Mouse (Mus musculus) liver, embryonic 13.5 days (tissue): ENCODE data around the gene Nptx1. TPM values are rescaled to one million over a fixed set of nuclear protein-coding genes. Genes with fewer than 3 reads are reported as not detected.

Experiments used
- ATAC-seq: fragments of 200-750 bp; cut with Nextera tagmentation; 2 replicates; pipeline ENCODE4 v1.8.0; 2017; ENCODE audit warnings: low read depth, mild to moderate bottlenecking, moderate number of reproducible peaks, moderate library complexity
- DNase-seq: peaks from one replicate; pipeline ENCODE4 v3.0.0; 2022
- H3K27ac ChIP-seq: fragments of 300-500 bp; sonication (generic); 2 replicates; pipeline ENCODE4 v1.5.1; 2015; ENCODE audit warnings: moderate library complexity, mild to moderate bottlenecking, inconsistent platforms
- H3K27me3 ChIP-seq: fragments of 300-500 bp; sonication (generic); 2 replicates; pipeline ENCODE4 v1.6.1; 2015; ENCODE audit warnings: mild to moderate bottlenecking, inconsistent platforms
- H3K36me3 ChIP-seq: fragments of 300-500 bp; sonication (generic); 2 replicates; pipeline ENCODE4 v1.6.1; 2015; ENCODE audit warnings: mild to moderate bottlenecking, inconsistent platforms
- H3K4me1 ChIP-seq: fragments of 300-500 bp; sonication (generic); replicated peaks from 2 replicates; pipeline ENCODE4 v1.6.1; 2015; ENCODE audit warnings: inconsistent platforms
- H3K4me2 ChIP-seq: fragments of 300-500 bp; sonication (generic); 2 replicates; pipeline ENCODE4 v1.6.1; 2015; ENCODE audit warnings: inconsistent platforms, mild to moderate bottlenecking, moderate library complexity
- H3K4me3 ChIP-seq: fragments of 300-500 bp; sonication (generic); replicated peaks from 2 replicates; pipeline ENCODE4 v1.5.1; 2015; ENCODE audit warnings: mild to moderate bottlenecking, inconsistent platforms
- H3K9ac ChIP-seq: fragments of 300-500 bp; sonication (generic); 2 replicates; pipeline ENCODE4 v1.6.1; 2015; ENCODE audit warnings: mild to moderate bottlenecking, inconsistent platforms
- H3K9me3 ChIP-seq: fragments of 300-500 bp; sonication (generic); replicated peaks from 2 replicates; pipeline ENCODE4 v1.6.1; 2016; ENCODE audit warnings: inconsistent platforms
- WGBS: fragments of 180-500 bp; shearing (Covaris S2); methylation state at CpG from one replicate; pipeline ENCODE4 v1.1.7; 2015; ENCODE audit not compliant: insufficient replicate concordance; 5-methylcytosine and 5-hydroxymethylcytosine counted together
- polyA plus RNA-seq: library from polyadenylated mRNA; unstranded; fragments of >200 nt; fragmentation: Nextera tagmentation; extraction: Ambion mirVana; gene quantifications from 2 replicates; pipeline ENCODE4 v1.2.1, GENCODE M21; 2015

Gene Nptx1
- polyA plus RNA-seq, 1 experiment from 2014 or later: 0.05 TPM

GRCm38 (mm10) chr11:119564383-119564782, 16.8 kb upstream of the Nptx1 start:
- DNase-seq: no peak
- Histone ChIP-seq H3K27ac (no peak overlapping the region), H3K4me3 (no peak overlapping the region), H3K9ac (no peak overlapping the region), H3K4me1 (no peaks in the 10 kb centered on the region), H3K4me2 (no peak overlapping the region), H3K9me3 (no peaks in the 10 kb centered on the region), H3K27me3 (peaks cover 49% of the 10 kb centered on the region), H3K36me3 (no peaks in the 10 kb centered on the region)
- no peak for ATAC-seq
- 70% methylated on average over 10 of the region's 10 CpGs for WGBS

GRCm38 (mm10) chr11:119563166-119563565, 15.6 kb upstream of the Nptx1 start:
- Histone ChIP-seq H3K9ac (no peak overlapping the region), H3K4me2 (no peak overlapping the region), H3K9me3 (no peaks in the 10 kb centered on the region), H3K36me3 (no peaks in the 10 kb centered on the region), H3K4me1 (no peaks in the 10 kb centered on the region), H3K27me3 (peaks cover 56% of the 10 kb centered on the region), H3K4me3 (no peak overlapping the region), H3K27ac (no peak overlapping the region)
- no peak for ATAC-seq
- no peak for DNase-seq
- 38% methylated on average over 9 of the region's 9 CpGs for WGBS

GRCm38 (mm10) chr11:119562286-119562685, 14.7 kb upstream of the Nptx1 start:
- WGBS: 38% methylated on average over 6 of the region's 6 CpGs
- Histone ChIP-seq H3K9ac (no peak overlapping the region), H3K9me3 (no peaks in the 10 kb centered on the region), H3K4me2 (no peak overlapping the region), H3K27me3 (peaks cover 58% of the 10 kb centered on the region), H3K4me1 (no peaks in the 10 kb centered on the region), H3K36me3 (no peaks in the 10 kb centered on the region), H3K4me3 (no peak overlapping the region), H3K27ac (no peak overlapping the region)
- ATAC-seq: no peak
- DNase-seq: no peak

- WGBS: 25% methylated on average over 9 of the region's 9 CpGs
- Histone ChIP-seq H3K27ac (no peak overlapping the region), H3K4me2 (no peak overlapping the region), H3K9me3 (no peaks in the 10 kb centered on the region), H3K9ac (no peak overlapping the region), H3K27me3 (peaks cover 58% of the 10 kb centered on the region), H3K4me3 (no peak overlapping the region), H3K4me1 (no peaks in the 10 kb centered on the region), H3K36me3 (no peaks in the 10 kb centered on the region)
- DNase-seq: no peak
- ATAC-seq: no peak
Measured at GRCm38 (mm10) chr11:119558870-119559610, 11.5 kb upstream of the Nptx1 start.

GRCm38 (mm10) chr11:119557940-119558869, 10.7 kb upstream of the Nptx1 start:
- Histone ChIP-seq H3K36me3 (no peaks in the 10 kb centered on the region), H3K9me3 (no peaks in the 10 kb centered on the region), H3K4me3 (no peak overlapping the region), H3K27me3 (peaks cover 57% of the 10 kb centered on the region), H3K4me2 (no peak overlapping the region), H3K9ac (no peak overlapping the region), H3K27ac (no peak overlapping the region), H3K4me1 (no peaks in the 10 kb centered on the region)
- 32% methylated on average over 17 of the region's 17 CpGs for WGBS
- DNase-seq: no peak
- no peak for ATAC-seq

- peaks cover 9% of the 10 kb centered on the region; the same call in 1 of the 2 replicates for H3K4me1 ChIP-seq
- WGBS: 55% methylated on average over 7 of the region's 7 CpGs
Measured at GRCm38 (mm10) chr11:119555170-119555569, 7.6 kb upstream of the Nptx1 start.

GRCm38 (mm10) chr11:119554706-119555105, 7.2 kb upstream of the Nptx1 start:
- H3K4me3 ChIP-seq: no peak overlapping the region
- no peak for DNase-seq
- H3K4me1 ChIP-seq: peaks cover 9% of the 10 kb centered on the region; the same call in 1 of the 2 replicates
- H3K9me3 ChIP-seq: no peaks in the 10 kb centered on the region
- no peak overlapping the region for H3K9ac ChIP-seq
- H3K36me3 ChIP-seq: no peaks in the 10 kb centered on the region
- no peak for ATAC-seq
- H3K27ac ChIP-seq: no peak overlapping the region
- no peak overlapping the region for H3K4me2 ChIP-seq
- 69% methylated on average over 7 of the region's 7 CpGs for WGBS
- peaks cover 72% of the 10 kb centered on the region for H3K27me3 ChIP-seq

More at GRCm38 (mm10) chr11:119555170-119555569, 7.6 kb upstream of the Nptx1 start:
- DNase-seq (no peak), ATAC-seq (no peak)
- Histone ChIP-seq H3K9ac (no peak overlapping the region), H3K36me3 (no peaks in the 10 kb centered on the region), H3K27me3 (peaks cover 72% of the 10 kb centered on the region), H3K27ac (no peak overlapping the region), H3K4me2 (no peak overlapping the region), H3K4me3 (no peak overlapping the region), H3K9me3 (no peaks in the 10 kb centered on the region)

- Histone ChIP-seq H3K4me1 (peaks cover 24% of the 10 kb centered on the region), H3K36me3 (no peaks in the 10 kb centered on the region), H3K9me3 (no peaks in the 10 kb centered on the region), H3K4me3 (no peak overlapping the region), H3K4me2 (no peak overlapping the region), H3K27me3 (peaks cover 79% of the 10 kb centered on the region), H3K9ac (no peak overlapping the region), H3K27ac (no peak overlapping the region)
- DNase-seq (no peak), ATAC-seq (no peak)
- WGBS: 48% methylated on average over 9 of the region's 9 CpGs
Measured at GRCm38 (mm10) chr11:119552902-119553802, 5.6 kb upstream of the Nptx1 start.

- Histone ChIP-seq H3K4me1 (peaks cover 31% of the 10 kb centered on the region), H3K9ac (no peak overlapping the region), H3K36me3 (no peaks in the 10 kb centered on the region), H3K27me3 (peaks cover 86% of the 10 kb centered on the region), H3K4me2 (no peak overlapping the region), H3K9me3 (no peaks in the 10 kb centered on the region), H3K4me3 (no peak overlapping the region), H3K27ac (no peak overlapping the region)
- DNase-seq (no peak), ATAC-seq (no peak)
- WGBS: 9% methylated on average over 1 of the region's 1 CpGs
Measured at GRCm38 (mm10) chr11:119552301-119552700, 4.7 kb upstream of the Nptx1 start.

GRCm38 (mm10) chr11:119551468-119551867, 3.9 kb upstream of the Nptx1 start:
- H3K27ac ChIP-seq: no peak overlapping the region

More at GRCm38 (mm10) chr11:119551468-119551867, 3.9 kb upstream of the Nptx1 start:
- ATAC-seq (no peak), DNase-seq (no peak)
- no peak overlapping the region for H3K9ac ChIP-seq
- H3K36me3 ChIP-seq: no peaks in the 10 kb centered on the region
- 41% methylated on average over 3 of the region's 3 CpGs for WGBS
- peaks cover 89% of the 10 kb centered on the region for H3K27me3 ChIP-seq
- H3K4me3 ChIP-seq: no peak overlapping the region
- H3K9me3 ChIP-seq: no peaks in the 10 kb centered on the region
- no peak overlapping the region for H3K4me2 ChIP-seq
- peaks cover 39% of the 10 kb centered on the region for H3K4me1 ChIP-seq
